Mouse (Mus musculus) granulocyte monocyte progenitor cell, adult 5-6 weeks (primary cell): ENCODE measurements at regions not wholly inside any gene's neighbourhood (a gene's known extent, or its start where the extent isn't known, plus 50 kb on each side); places are given as distances from the start of the nearest gene placed in this dataset.

Experiments
- ATAC-seq: replicated peaks from 2 replicates; pipeline ENCODE4 v1.8.0; 2016; ENCODE audit warnings: mild to moderate bottlenecking, moderate TSS enrichment, inconsistent platforms; ENCODE audit not compliant: poor library complexity, severe bottlenecking

GRCm38 (mm10) chr3:21983993-21984725 is 92.3 kb upstream of the Tbl1xr1 start:
- ATAC-seq = no peak

- ATAC-seq = peak; percentile 24
These were observed 91.6 kb upstream of the Tbl1xr1 start for GRCm38 (mm10) chr3:21984807-21985206.

- ATAC-seq = peak; percentile 31
These were observed 90.1 kb upstream of the Tbl1xr1 start for GRCm38 (mm10) chr3:21986164-21986892.

- ATAC-seq = no peak
These were observed 89.6 kb upstream of the Tbl1xr1 start for GRCm38 (mm10) chr3:21986893-21987250.

GRCm38 (mm10) chr3:21987455-21988009 is 88.9 kb upstream of the Tbl1xr1 start:
- peak; percentile 43 for ATAC-seq

GRCm38 (mm10) chr3:21988010-21988531 is 88.4 kb upstream of the Tbl1xr1 start:
- peak; percentile 70 for ATAC-seq

GRCm38 (mm10) chr3:21990526-21990925 is 85.9 kb upstream of the Tbl1xr1 start:
- ATAC-seq = no peak

GRCm38 (mm10) chr3:21991681-21992152 is 84.7 kb upstream of the Tbl1xr1 start:
- ATAC-seq = peak; percentile 64

GRCm38 (mm10) chr3:21992203-21992602 is 84.2 kb upstream of the Tbl1xr1 start:
- ATAC-seq = peak; percentile 11

- ATAC-seq = no peak
These were observed 82.5 kb upstream of the Tbl1xr1 start for GRCm38 (mm10) chr3:21993961-21994360.

- ATAC-seq = no peak
These were observed 80.7 kb upstream of the Tbl1xr1 start for GRCm38 (mm10) chr3:21995566-21996391.

GRCm38 (mm10) chr3:21997387-21997786 is 79.1 kb upstream of the Tbl1xr1 start:
- peak; percentile 87 for ATAC-seq

GRCm38 (mm10) chr3:22005456-22005855 is 71.0 kb upstream of the Tbl1xr1 start:
- no peak for ATAC-seq

GRCm38 (mm10) chr3:22006113-22006512 is 70.3 kb upstream of the Tbl1xr1 start:
- ATAC-seq = no peak

- no peak for ATAC-seq
These were observed 69.8 kb upstream of the Tbl1xr1 start for GRCm38 (mm10) chr3:22006651-22007050.

- ATAC-seq = no peak
These were observed 68.7 kb upstream of the Tbl1xr1 start for GRCm38 (mm10) chr3:22007736-22008135.

- no peak for ATAC-seq
These were observed 68.0 kb upstream of the Tbl1xr1 start for GRCm38 (mm10) chr3:22008432-22008831.

- peak; percentile 95 for ATAC-seq
These were observed 66.4 kb upstream of the Tbl1xr1 start for GRCm38 (mm10) chr3:22009898-22010699.

GRCm38 (mm10) chr3:22010700-22010991 is 65.8 kb upstream of the Tbl1xr1 start:
- ATAC-seq = peak; percentile 80
